Mouse (Mus musculus): ENCODE measurements around the gene Fbxl8. TPM values are rescaled to one million over a fixed set of nuclear protein-coding genes. Genes with fewer than 3 reads are reported as not detected.
A peak's percentile ranks its signal among the peaks of the same experiment; 100 is the strongest.

Gene Fbxl8
- total RNA-seq, 2 experiments from 2014 or later = 2.8 to 4.1 TPM

GRCm38 (mm10) chr8:105254966-105255350, 9.5 kb upstream of the Fbxl8 start, which contains the start of gene B3gnt9:
B3gnt9 (minus strand) TSS chr8:105255153.
- peak; percentile 84 to 85 for DNase-seq
- intact Hi-C loops (cut with DNase I) = loop anchor here (1.0 kb wide), 1 partner anchor 28 kb away; no protein-coding TSS in a partner anchor

GRCm38 (mm10) chr8:105257318-105258114, 6.9 kb upstream of the Fbxl8 start:
- DNase-seq = no peak
- intact Hi-C loops (cut with DNase I) = no loop called here

DNA sequence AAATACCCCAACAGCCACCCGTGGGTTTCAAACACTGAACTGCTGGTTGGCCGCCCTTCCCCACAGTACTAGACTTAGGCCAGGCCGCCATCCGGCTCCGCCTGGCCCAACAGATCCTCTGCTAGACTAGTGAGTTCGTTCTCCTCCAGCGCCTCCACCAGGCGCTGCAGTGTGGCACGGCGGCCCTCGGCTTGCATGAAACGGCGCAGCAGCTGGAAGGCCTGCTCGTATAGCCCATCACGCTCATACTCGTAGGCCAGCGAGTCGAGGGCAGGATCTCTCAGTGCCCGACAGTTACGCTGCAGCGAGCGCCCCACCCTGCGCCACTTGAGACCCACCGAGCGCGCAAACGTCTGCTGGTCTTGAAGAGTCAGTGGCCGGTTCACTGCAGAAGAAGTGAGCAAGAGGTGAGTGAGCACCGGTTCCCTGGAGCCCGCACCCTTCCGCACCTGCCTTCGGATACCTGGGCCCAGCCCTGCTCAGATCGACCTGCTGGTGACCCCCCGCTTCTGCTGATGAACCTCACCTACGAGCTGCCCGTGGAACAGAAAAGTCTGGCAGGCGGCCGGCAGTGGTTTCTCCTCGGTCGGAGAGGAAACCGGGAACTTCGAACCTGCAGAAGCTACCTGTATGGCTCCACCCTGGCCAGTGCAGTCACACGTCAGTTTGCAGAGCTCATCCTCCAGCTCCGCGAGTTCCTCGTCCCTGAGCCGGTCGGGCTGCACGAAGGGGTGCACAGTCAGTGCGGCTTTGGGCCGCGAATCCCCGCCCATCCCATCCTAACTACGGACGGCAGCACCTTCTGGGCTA, 5.3 kb upstream of the Fbxl8 start:
- intact Hi-C loops (cut with DNase I) = no loop called here
- DNase-seq = peak in 1 of 2 experiments; percentile 33

DNA sequence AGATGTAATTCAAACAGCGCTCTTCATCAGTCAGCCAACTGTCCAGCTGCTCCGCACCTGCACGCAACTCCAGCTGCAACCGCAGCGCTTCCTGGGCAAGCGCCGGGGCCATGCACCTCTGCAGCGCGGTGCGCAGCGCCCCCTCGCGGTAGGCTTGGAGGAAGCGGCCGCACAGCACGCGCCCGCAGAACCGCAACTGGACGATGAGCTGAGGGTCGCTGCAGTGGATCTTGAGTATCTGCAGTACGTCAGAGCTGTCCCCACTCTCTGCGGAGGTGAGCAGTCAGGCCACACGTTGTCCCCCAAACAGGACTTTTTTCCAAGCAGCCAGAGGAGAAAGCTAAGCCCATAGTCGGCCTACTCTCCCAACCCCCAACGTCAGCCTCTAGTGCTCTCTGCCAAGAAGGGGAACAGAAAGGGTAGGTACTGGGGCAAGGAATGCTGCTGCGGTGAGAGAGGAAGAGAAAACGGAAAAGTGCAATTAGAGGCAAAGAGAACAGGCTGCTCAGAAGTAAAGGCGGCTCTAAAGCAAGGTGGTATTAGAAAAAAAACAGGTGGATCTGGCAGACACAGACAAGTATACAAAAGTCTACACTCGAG, 4.6 kb upstream of the Fbxl8 start:
- peak; percentile 78 to 86 for DNase-seq
- intact Hi-C loops (cut with DNase I) = no loop called here

- intact Hi-C loops (cut with DNase I) = no loop called here
- DNase-seq = no peak
Measured at GRCm38 (mm10) chr8:105260371-105261099, 3.9 kb upstream of the Fbxl8 start.

DNA sequence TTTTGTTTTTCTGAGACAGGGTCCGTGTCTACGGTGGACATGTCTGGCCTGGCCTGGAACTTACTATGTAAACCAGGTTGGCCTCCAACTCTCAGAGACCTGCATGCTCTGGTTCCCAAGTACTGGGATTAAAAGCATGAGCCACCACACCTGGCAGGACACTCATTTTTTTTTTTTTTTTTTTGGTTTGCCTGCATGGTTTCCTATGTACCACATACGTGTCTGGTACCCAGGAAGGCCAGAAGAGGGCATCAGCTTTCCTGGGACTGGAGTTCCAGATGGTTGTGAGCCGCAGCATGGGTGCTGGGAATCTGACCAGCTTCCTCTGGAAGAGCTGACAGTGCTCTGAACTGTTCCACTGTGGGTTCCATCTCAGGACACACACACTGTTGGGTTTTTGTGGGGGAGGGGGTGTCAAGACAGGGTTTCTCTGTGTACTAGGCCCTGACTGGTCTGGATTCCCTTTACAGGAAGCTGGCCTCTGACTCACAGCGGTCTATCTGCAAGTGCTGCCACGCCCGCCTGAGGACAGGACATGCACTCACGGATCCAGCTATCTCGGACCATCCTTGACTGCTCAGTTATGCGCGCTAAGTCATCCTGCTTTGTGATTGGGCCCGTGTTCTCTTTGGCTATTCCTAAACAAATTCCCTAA, 3.0 kb upstream of the Fbxl8 start:
- no peak for DNase-seq
- intact Hi-C loops (cut with DNase I) = no loop called here

GRCm38 (mm10) chr8:105263244-105263912, 1.1 kb upstream of the Fbxl8 start:
- intact Hi-C loops (cut with DNase I) = no loop called here
- no peak for DNase-seq

- peak in 1 of 2 experiments; percentile 42 for DNase-seq
- intact Hi-C loops (cut with DNase I) = no loop called here
Measured at GRCm38 (mm10) chr8:105265128-105265527, 680 bp downstream of the Fbxl8 start.

DNA sequence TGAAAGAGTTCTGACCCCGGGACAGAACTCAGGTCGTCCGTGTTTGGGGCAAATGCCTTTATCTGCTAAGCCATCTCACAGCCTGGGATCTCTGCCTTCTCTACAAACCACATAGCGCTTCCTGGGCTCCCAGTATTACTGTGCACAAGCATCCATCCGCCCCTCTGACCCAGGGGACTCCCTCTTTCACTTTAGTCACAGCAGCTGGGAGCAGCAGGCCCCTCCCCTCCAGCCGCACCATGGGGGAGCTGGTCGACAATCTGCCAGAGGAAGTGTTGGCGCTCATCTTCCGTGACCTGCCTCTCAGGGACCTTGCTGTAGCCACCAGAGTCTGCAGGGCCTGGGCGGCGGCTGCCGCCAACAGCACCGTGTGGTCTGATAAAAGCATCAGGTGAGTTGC, 2.3 kb downstream of the Fbxl8 start:
- no peak for DNase-seq
- intact Hi-C loops (cut with DNase I) = no loop called here

GRCm38 (mm10) chr8:105268342-105269074, 4.1 kb downstream of the Fbxl8 start:
- DNase-seq = peak in 1 of 2 experiments; percentile 48
- intact Hi-C loops (cut with DNase I) = loop anchor here (2.0 kb wide), 1 partner anchor 20 kb away; the partner anchor contains the start of gene 4931428F04Rik

- peak in 1 of 2 experiments; percentile 41 for DNase-seq
- intact Hi-C loops (cut with DNase I) = loop anchor here (2.0 kb wide), 1 partner anchor 20 kb away; the partner anchor contains the start of gene 4931428F04Rik
Measured at GRCm38 (mm10) chr8:105269075-105269458, 4.6 kb downstream of the Fbxl8 start.

DNA sequence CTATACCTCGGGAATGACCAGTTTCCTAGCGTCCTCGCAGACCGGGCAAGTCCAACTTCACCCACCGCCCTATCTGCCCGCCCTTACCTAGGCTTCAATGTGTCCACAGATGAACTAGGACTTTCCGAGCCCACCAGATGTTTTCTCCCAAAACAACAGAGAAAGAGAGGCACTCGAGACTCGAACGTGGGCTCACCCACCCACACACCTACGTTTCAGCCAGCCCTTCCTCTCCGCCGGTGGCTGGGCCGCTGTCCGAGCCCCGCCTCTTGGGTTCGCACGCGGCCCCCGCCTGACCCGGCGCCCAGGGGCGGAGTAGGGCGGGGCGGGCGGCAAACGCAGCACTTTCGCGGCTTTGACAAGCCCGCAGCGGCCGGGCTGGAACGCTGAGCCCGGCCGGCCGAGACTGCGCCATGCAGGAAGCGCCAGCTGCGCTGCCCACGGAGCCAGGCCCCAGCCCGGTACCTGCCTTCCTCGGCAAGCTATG, 5.1 kb downstream of the Fbxl8 start, which contains the start of gene Hsf4:
TSS of gene Hsf4 (plus strand) at position 341 of the 487 bp plus-strand sequence.
- intact Hi-C loops (cut with DNase I) = loop anchor here (2.0 kb wide), 1 partner anchor 19 kb away; the partner anchor contains the start of gene 4931428F04Rik
- DNase-seq = peak; percentile 69 to 74

- intact Hi-C loops (cut with DNase I) = no loop called here
- DNase-seq = no peak
Measured at GRCm38 (mm10) chr8:105270101-105270915, 5.9 kb downstream of the Fbxl8 start.

DNA sequence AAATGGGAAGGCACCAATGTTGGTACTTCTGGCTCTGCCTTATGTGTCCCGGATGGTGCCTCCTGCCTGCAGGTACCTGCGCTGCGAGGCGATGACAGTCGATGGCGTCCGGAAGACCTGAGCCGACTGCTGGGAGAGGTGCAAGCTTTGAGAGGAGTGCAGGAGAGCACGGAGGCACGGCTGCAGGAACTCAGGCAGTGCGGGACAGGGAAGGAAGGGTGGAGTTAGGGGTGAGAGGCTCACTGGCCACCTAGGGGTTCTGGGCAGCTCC, 6.4 kb downstream of the Fbxl8 start:
- intact Hi-C loops (cut with DNase I) = no loop called here
- DNase-seq = no peak

DNA sequence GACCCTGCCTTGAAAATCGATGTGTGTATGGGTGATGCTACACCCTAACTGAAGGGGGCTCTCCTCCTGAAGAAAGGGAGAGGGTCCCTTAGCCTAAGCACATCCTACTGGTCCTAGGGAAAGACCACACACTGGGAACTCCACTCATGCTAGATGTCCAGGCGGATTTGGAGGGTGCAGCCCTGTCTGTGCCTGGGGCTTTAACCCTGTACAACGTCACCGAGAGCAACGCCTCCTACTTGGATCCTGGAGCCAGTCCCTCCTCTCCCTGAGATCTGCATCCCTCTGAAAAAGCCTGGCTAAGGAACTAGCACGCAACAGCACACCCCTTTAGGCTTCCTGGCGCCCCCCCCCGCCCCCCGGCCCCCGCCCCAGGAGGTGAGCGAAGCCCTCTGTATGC, 10.9 kb downstream of the Fbxl8 start:
- intact Hi-C loops (cut with DNase I) = no loop called here
- DNase-seq = peak in 1 of 2 experiments; percentile 13

DNA sequence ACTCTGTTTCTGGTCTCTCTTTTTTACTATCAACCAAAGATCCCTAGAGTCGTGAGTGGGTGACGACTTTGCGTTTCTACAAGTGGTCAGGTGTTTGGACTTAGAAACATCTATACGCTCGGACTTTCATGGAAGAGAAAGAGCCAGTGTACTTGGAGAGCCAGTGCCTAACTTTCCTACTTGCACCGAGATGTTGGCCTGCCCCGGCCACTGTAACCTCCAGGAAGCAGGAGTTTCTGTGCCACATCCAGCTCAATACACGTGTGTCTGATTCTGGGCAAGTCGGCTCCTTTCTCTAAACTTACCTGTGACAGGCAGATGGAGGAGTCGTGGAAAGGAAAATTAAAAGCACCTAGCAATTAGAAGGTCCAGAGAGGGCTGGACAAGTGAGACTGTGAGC, 11.4 kb downstream of the Fbxl8 start, which contains the start of gene Nol3:
TSS of gene Nol3 (plus strand) at position 301 of the 400 bp plus-strand sequence.
- DNase-seq = no peak

DNA sequence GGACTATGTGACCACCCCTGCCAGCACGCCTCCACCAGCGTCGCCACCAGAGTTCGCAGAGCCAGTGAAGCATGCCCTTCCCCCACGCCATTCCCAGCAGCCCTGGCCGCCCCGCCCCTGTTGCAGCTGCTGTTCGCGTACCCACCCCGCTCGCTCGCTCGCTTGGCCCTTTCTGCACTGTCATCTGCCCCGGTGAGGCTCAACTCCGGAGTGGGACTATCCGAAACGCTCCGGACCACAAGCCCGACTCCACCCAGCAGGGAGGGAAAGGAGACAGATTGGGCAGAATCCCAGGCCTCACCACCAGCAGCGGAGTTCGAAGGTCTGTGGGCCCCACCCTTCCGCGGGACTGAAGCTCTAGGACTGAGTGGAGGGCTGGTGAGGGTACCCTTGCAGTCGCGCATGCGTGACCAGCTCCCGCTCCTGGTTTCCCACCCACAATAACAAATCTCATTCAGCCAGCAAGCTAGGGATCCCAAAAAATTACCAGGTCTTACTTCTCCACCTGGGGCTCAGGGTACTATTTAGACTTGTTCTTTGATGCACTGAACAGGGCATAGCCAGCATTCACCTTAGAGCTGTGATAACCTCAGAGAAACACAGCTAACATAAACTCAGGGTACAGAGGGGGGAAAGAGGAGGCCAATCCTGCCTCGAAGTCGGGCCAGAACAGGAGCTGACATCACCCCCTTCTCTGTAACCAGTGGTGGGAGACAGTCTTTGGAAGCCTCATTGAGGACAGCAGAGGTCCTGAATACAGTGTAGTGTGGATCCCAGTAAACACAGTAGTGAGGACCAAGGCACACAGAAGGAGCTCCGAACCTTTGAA, 12.1 kb downstream of the Fbxl8 start:
- intact Hi-C loops (cut with DNase I) = no loop called here
- peak; percentile 70 to 76 for DNase-seq

More for the DNA sequence above, 11.4 kb downstream of the Fbxl8 start, which contains the start of gene Nol3:
- intact Hi-C loops (cut with DNase I) = no loop called here

All from heart, postnatal 10 days (tissue).